Mouse (Mus musculus) cerebellum, adult 2 months (tissue): ENCODE results near the gene Gm44503.

Source experiments
- CTCF ChIP-seq: fragments of 200-500 bp; IDR thresholded peaks from 2 replicates; pipeline ENCODE4 v1.5.1; 2011; ENCODE audit warnings: low read depth, mild to moderate bottlenecking, control low read depth, low read length, moderate library complexity, borderline replicate concordance; ENCODE audit not compliant: insufficient read depth
- POLR2A ChIP-seq: fragments of 200-500 bp; IDR thresholded peaks from 2 replicates; pipeline ENCODE4 v1.6.1; 2011; ENCODE audit warnings: low read length, control low read depth, borderline replicate concordance; ENCODE audit not compliant: insufficient read depth

DNA sequence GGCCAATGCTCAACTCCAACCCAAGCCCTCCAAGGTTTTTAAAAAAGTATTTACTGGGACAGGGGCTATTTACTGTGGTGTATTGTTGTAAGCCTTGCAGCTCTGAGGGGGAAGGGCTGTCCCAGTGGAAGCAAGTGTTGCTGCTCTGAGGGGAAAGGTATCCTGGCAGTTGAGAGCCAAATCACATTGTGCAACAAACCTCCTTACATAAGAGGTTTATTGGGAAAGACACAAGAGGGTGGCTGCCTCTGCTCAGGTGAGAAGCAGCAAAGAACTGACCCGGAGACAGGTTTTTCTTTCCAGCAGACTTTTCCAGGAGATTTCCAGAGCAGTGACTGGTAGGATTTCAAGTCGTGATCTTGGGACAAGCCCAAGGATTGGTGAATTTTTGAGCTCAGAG, 22.4 kb upstream of the Gm44503 start:
- no peak for TF ChIP-seq CTCF
- no peak for TF ChIP-seq POLR2A
